Mouse (Mus musculus) myocyte (in vitro differentiated cells): Measurements from ENCODE around the gene Gm2115. TPM values are rescaled to one million over a fixed set of nuclear protein-coding genes. Genes with fewer than 3 reads are reported as not detected.

Source experiments
- H3K27me3 ChIP-seq: one replicate; pipeline ENCODE4 v1.6.1; 2011; ENCODE audit not compliant: control insufficient read depth, insufficient read depth, insufficient read length
- H3K36me3 ChIP-seq: one replicate; pipeline ENCODE4 v1.6.1; 2011; ENCODE audit not compliant: control insufficient read depth, insufficient read depth
- H3K4me2 ChIP-seq: one replicate; pipeline ENCODE4 v1.6.1; 2011; ENCODE audit warnings: low read depth, control low read depth
- H3K4me3 ChIP-seq: one replicate; pipeline ENCODE4 v1.5.1; 2011; ENCODE audit warnings: mild to moderate bottlenecking, control low read depth, moderate library complexity
- H3K79me2 ChIP-seq: one replicate; pipeline ENCODE4 v1.6.1; 2011; ENCODE audit not compliant: control insufficient read depth, insufficient read depth
- H3ac ChIP-seq: one replicate; pipeline ENCODE4 v1.6.1; 2011; ENCODE audit not compliant: control insufficient read depth, insufficient read length
- CEBPB ChIP-seq: IDR thresholded peaks from 2 replicates; pipeline ENCODE4 v1.6.1; 2011; ENCODE audit warnings: mild to moderate bottlenecking, moderate library complexity; ENCODE audit not compliant: poor library complexity, insufficient read depth, severe bottlenecking
- E2F4 ChIP-seq: IDR thresholded peaks from one replicate; pipeline ENCODE4 v1.6.1; 2011; ENCODE audit warnings: mild to moderate bottlenecking, control low read depth, moderate library complexity; ENCODE audit not compliant: insufficient read depth
- MAX ChIP-seq: IDR thresholded peaks from one replicate; pipeline ENCODE4 v1.6.1; 2011; ENCODE audit warnings: low read depth, mild to moderate bottlenecking, control low read depth
- MYOD1 ChIP-seq, 3 experiments: IDR thresholded peaks; one replicate each; pipeline ENCODE4 v1.6.1; 2011; ENCODE audit warnings: control low read depth in 2 of 3, low read depth in 2 of 3, mild to moderate bottlenecking in 2 of 3, moderate library complexity in 1 of 3; ENCODE audit not compliant: insufficient read length in 2 of 3, control insufficient read depth in 1 of 3
- MYOG ChIP-seq, 3 experiments: IDR thresholded peaks; one replicate each; pipeline ENCODE4 v1.6.1; 2011; ENCODE audit warnings: control low read depth in 2 of 3, low read depth in 2 of 3, mild to moderate bottlenecking in 2 of 3; ENCODE audit not compliant: insufficient read length in 2 of 3, control insufficient read depth in 1 of 3, insufficient read depth in 1 of 3
- POLR2A ChIP-seq: IDR thresholded peaks from one replicate; pipeline ENCODE4 v1.6.1; 2011; ENCODE audit warnings: low read depth, mild to moderate bottlenecking, control low read depth, moderate library complexity; ENCODE audit not compliant: insufficient read length
- POLR2AphosphoS2 ChIP-seq: IDR thresholded peaks from one replicate; pipeline ENCODE4 v1.6.1; 2011; ENCODE audit warnings: low read depth, control low read depth; ENCODE audit not compliant: insufficient read length
- REST ChIP-seq: IDR thresholded peaks from one replicate; pipeline ENCODE4 v1.6.1; 2011; ENCODE audit warnings: mild to moderate bottlenecking, control low read depth, moderate library complexity; ENCODE audit not compliant: insufficient read depth, insufficient read length
- SRF ChIP-seq: IDR thresholded peaks from one replicate; pipeline ENCODE4 v1.6.1; 2011; ENCODE audit warnings: low read depth; ENCODE audit not compliant: control insufficient read depth, insufficient read length
- TCF12 ChIP-seq: IDR thresholded peaks from one replicate; pipeline ENCODE4 v1.6.1; 2011; ENCODE audit warnings: mild to moderate bottlenecking, control low read depth; ENCODE audit not compliant: poor library complexity, insufficient read depth, severe bottlenecking
- TCF3 ChIP-seq: IDR thresholded peaks from one replicate; pipeline ENCODE4 v1.6.1; 2011; ENCODE audit warnings: low read depth, control low read depth; ENCODE audit not compliant: insufficient read length
- USF1 ChIP-seq: IDR thresholded peaks from one replicate; pipeline ENCODE4 v1.6.1; 2011; ENCODE audit warnings: low read depth, mild to moderate bottlenecking, control low read depth, moderate library complexity
- polyA plus RNA-seq: library from polyadenylated mRNA; unstranded; fragments of >200 nt; fragmentation: generic; extraction: Trizol; gene quantifications from one replicate; pipeline ENCODE4 v1.2.1, GENCODE M21; 2012; ENCODE audit warnings: missing spikeins

Gene Gm2115
- polyA plus RNA-seq, 1 experiment = 3.5 TPM

DNA sequence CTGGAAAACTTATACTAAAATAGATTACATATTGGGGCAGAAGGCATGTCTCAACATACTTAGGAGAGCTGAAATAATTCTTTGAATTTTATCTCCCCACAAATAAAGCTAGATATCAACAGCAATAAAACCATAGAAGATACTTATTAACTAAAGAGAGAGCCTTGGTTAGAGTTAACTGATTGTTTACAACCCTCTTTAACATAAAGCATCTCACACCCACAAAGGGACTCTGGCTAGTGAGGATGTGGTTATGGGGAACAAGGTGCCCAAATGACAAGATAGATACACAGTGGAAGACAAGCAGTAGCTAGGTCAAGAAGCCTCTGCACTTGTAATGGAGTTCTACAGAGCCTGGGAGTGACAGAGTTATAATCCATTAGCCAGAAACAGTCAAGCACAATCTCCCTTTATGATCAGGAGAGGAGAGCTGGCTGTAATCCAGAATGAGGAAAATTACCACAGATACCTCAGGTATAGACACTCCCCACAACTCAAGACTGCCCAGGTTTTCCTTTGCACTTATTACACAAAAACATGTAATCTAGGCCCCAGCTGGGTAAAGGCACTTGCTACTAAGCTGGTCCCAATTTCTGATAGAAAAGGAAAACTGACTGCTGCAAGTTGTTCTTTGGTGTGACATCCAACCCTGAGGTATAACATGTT lies 10.1 kb upstream of the Gm2115 start:
- no peaks in the 10 kb centered on the region for H3K79me2 ChIP-seq
- no peak overlapping the region for H3K4me2 ChIP-seq
- H3ac ChIP-seq = no peak overlapping the region
- H3K27me3 ChIP-seq = no peaks in the 10 kb centered on the region
- H3K36me3 ChIP-seq = no peaks in the 10 kb centered on the region
- TF ChIP-seq MYOD1 (IDR thresholded peaks at IDR 0.05; ENCODE audit: control insufficient read depth in 1 of 3, insufficient read length in 2 of 3, low read depth in 2 of 3) (no peak), TCF12 (no peak), POLR2AphosphoS2 (no peak), MAX (no peak), MYOG (IDR thresholded peaks at IDR 0.05; ENCODE audit: control insufficient read depth in 1 of 3, insufficient read depth in 1 of 3, insufficient read length in 2 of 3, low read depth in 2 of 3) (no peak), TCF3 (no peak), SRF (no peak), CEBPB (no peak), REST (no peak), POLR2A (no peak), E2F4 (no peak), USF1 (no peak)
- H3K4me3 ChIP-seq = no peak overlapping the region

DNA sequence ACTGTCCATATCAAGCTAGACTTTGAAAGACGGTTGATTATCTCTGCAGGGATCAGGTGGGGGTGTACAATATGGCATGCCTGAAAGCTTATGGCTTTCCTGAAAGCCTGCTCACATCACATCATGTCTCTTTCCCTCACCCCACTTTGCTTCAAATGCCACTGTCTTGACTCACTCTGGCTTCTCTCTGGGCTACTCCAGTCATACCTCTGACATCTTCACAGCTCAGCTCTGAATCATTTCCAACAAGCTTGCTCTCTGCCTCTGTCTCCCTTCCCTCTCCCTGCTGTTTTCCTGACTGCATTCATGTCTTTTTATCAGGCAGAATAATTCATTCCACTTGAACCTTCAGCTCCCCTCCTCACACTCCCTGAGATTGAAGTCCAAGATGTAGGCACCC lies 7.4 kb upstream of the Gm2115 start:
- no peaks in the 10 kb centered on the region for H3K79me2 ChIP-seq
- H3K4me2 ChIP-seq = peak overlapping the region; percentile 51
- no peak overlapping the region for H3K4me3 ChIP-seq
- TF ChIP-seq MAX (no peak), POLR2A (no peak), REST (no peak), TCF12 (no peak), CEBPB (no peak), MYOG (IDR thresholded peaks at IDR 0.05; ENCODE audit: control insufficient read depth in 1 of 3, insufficient read depth in 1 of 3, insufficient read length in 2 of 3, low read depth in 2 of 3) (no peak), TCF3 (no peak), POLR2AphosphoS2 (no peak)
- no peaks in the 10 kb centered on the region for H3K27me3 ChIP-seq
- no peak overlapping the region for H3ac ChIP-seq
- H3K36me3 ChIP-seq = no peaks in the 10 kb centered on the region

DNA sequence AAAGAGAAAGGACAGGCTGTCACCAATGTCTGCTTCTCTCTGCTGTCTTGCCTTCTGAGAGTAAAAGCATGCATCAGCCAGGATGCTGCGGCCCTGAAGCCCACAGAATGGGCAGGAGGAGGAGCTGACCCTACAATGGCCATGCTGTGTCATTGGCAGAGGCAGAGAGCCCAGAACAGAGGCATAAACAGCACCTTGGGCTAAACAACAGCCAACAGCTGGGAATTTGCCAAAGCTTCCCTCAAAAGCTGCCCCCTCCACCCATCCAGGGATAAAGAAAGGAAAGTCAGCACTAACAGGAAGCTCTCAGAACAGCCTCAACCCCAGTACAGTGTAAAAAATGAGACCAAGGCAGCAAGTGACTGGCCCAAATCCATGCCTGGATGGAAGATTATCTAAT lies 6.3 kb upstream of the Gm2115 start:
- TF ChIP-seq USF1 (no peak), POLR2AphosphoS2 (no peak), POLR2A (no peak), SRF (no peak), REST (no peak), TCF12 (no peak), MAX (no peak), MYOG (IDR thresholded peaks at IDR 0.05; ENCODE audit: control insufficient read depth in 1 of 3, insufficient read depth in 1 of 3, insufficient read length in 2 of 3, low read depth in 2 of 3) (no peak), MYOD1 (IDR thresholded peaks at IDR 0.05; ENCODE audit: control insufficient read depth in 1 of 3, insufficient read length in 2 of 3, low read depth in 2 of 3) (no peak), CEBPB (no peak), E2F4 (no peak), TCF3 (no peak)
- peak overlapping the region; percentile 51 for H3K4me2 ChIP-seq
- H3K27me3 ChIP-seq = no peaks in the 10 kb centered on the region
- no peak overlapping the region for H3ac ChIP-seq
- no peaks in the 10 kb centered on the region for H3K79me2 ChIP-seq
- H3K4me3 ChIP-seq = no peak overlapping the region
- H3K36me3 ChIP-seq = no peaks in the 10 kb centered on the region

DNA sequence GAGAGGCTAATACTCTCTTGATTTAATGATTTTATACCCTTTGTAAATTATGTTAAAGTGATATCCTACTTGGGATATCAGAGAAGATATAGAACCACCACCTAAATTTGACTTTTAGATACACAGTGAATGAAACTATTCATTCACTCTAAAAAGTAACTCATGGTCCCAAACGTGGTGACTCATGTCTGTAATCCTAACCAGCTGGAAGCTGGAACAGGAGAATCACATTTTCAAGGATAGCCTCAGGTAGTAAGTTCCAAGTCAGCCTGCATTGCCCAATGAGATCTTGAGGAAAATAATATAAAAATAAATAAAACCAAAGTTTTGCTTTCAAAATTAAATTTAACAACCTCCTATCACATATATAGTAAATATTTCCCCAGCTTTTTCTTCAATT lies 2.6 kb upstream of the Gm2115 start:
- Histone ChIP-seq H3K36me3 (no peaks in the 10 kb centered on the region), H3K27me3 (no peaks in the 10 kb centered on the region), H3K4me3 (no peak overlapping the region), H3ac (no peak overlapping the region), H3K4me2 (no peak overlapping the region), H3K79me2 (no peaks in the 10 kb centered on the region)
- TF ChIP-seq TCF12 (no peak), SRF (no peak), MYOG (IDR thresholded peaks at IDR 0.05; ENCODE audit: control insufficient read depth in 1 of 3, insufficient read depth in 1 of 3, insufficient read length in 2 of 3, low read depth in 2 of 3) (no peak), CEBPB (no peak), POLR2A (no peak), POLR2AphosphoS2 (no peak), USF1 (no peak), REST (no peak)

DNA sequence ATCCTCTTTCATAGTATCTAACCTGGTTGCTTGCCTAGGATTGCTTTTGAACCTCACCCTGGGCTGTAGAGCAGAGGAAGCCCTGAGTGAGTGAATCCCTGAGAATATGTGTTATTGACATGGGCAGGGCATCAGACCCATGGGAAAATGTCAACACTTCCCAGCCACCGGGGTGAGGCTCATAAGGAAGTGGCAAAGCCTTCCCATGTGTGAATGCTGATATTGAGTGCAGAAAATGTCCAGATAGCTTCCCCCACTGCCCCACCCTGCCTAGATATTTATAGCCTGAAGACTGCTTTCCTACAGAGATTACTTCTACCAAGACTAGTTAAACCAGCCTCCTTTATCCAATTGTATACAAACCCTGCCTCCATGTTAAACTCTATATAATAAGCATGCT lies 4.0 kb downstream of the Gm2115 start:
- Histone ChIP-seq H3K4me2 (no peak overlapping the region), H3ac (no peak overlapping the region), H3K4me3 (no peak overlapping the region), H3K27me3 (no peaks in the 10 kb centered on the region), H3K36me3 (no peaks in the 10 kb centered on the region), H3K79me2 (no peaks in the 10 kb centered on the region)
- TF ChIP-seq POLR2AphosphoS2 (no peak), REST (no peak), MYOG (IDR thresholded peaks at IDR 0.05; ENCODE audit: control insufficient read depth in 1 of 3, insufficient read depth in 1 of 3, insufficient read length in 2 of 3, low read depth in 2 of 3) (no peak), SRF (no peak), E2F4 (no peak), USF1 (no peak), MYOD1 (IDR thresholded peaks at IDR 0.05; ENCODE audit: control insufficient read depth in 1 of 3, insufficient read length in 2 of 3, low read depth in 2 of 3) (no peak), MAX (no peak), TCF3 (no peak), POLR2A (no peak), CEBPB (no peak), TCF12 (no peak)
